19 mouse cellular contexts compared by ENCODE assay signal in genomic region chr6:137268019-137268418, GRCm38 (mm10). TPM values are rescaled to one million over a fixed set of nuclear protein-coding genes. Genes with fewer than 3 reads are reported as not detected.
DNase-seq lines count a peak whose midpoint lies in the region; ATAC-seq and TF ChIP-seq lines count a peak whose summit lies in the region.
"Had no signal": no experiment of that assay in that cellular context is flagged by ENCODE, and none has a peak within 500 bp of the region (broad histone marks: within the 10 kb centered on the region; RNA-seq: fewer than 3 reads in every experiment).

No protein-coding gene starts in this region.

- no peaks in the 10 kb centered on the region for H3K27me3 ChIP-seq in hindbrain, embryonic 12.5 days
- no peaks in the 10 kb centered on the region for H3K27me3 ChIP-seq in hindbrain, postnatal 0 days (ENCODE audit: insufficient read depth, low read length)
- no peaks in the 10 kb centered on the region for H3K27me3 ChIP-seq in neural tube, embryonic 13.5 days
- no peaks in the 10 kb centered on the region for H3K27me3 ChIP-seq in neural tube, embryonic 15.5 days (replicated peaks)
- H3K27me3 ChIP-seq in forebrain, embryonic 16.5 days (replicated peaks; ENCODE audit: control insufficient read depth, insufficient read depth, low read length) = no peaks in the 10 kb centered on the region
- H3K27me3 ChIP-seq: embryonic facial prominence, embryonic 12.5 days; heart, embryonic 13.5 days; hindbrain, embryonic 15.5 days had no signal

- H3K4me1 ChIP-seq in hindbrain, embryonic 12.5 days = peaks cover 7% of the 10 kb centered on the region; the same call in 1 of the 2 replicates
- no peaks in the 10 kb centered on the region for H3K4me1 ChIP-seq in hindbrain, postnatal 0 days (ENCODE audit: insufficient read depth, low read length)
- H3K4me1 ChIP-seq in neural tube, embryonic 13.5 days (replicated peaks) = peaks cover 24% of the 10 kb centered on the region
- H3K4me1 ChIP-seq in neural tube, embryonic 15.5 days = peaks cover 4% of the 10 kb centered on the region
- peaks cover 31% of the 10 kb centered on the region for H3K4me1 ChIP-seq in forebrain, embryonic 16.5 days (replicated peaks; ENCODE audit: control insufficient read depth, insufficient read depth, low read length)
- H3K4me1 ChIP-seq: embryonic facial prominence, embryonic 12.5 days; heart, embryonic 13.5 days had no signal

- no peak for TF ChIP-seq CTCF in hindbrain, postnatal 0 days (IDR thresholded peaks at IDR 0.05; ENCODE audit: low read depth)

- H3K9ac ChIP-seq in hindbrain, embryonic 12.5 days = no peak overlapping the region
- H3K9ac ChIP-seq in hindbrain, postnatal 0 days (replicated peaks; ENCODE audit: low read length) = no peak overlapping the region
- H3K9ac ChIP-seq in neural tube, embryonic 13.5 days = no peak overlapping the region
- H3K9ac ChIP-seq in neural tube, embryonic 15.5 days (replicated peaks) = no peak overlapping the region
- H3K9ac ChIP-seq in forebrain, embryonic 16.5 days (replicated peaks; ENCODE audit: low read depth, low read length) = no peak overlapping the region
- H3K9ac ChIP-seq: embryonic facial prominence, embryonic 12.5 days; heart, embryonic 13.5 days; hindbrain, embryonic 15.5 days had no signal

- no peak overlapping the region for H3K4me3 ChIP-seq in hindbrain, embryonic 12.5 days
- no peak overlapping the region for H3K4me3 ChIP-seq in hindbrain, postnatal 0 days (ENCODE audit: low read length)
- H3K4me3 ChIP-seq in neural tube, embryonic 13.5 days = no peak overlapping the region
- H3K4me3 ChIP-seq in neural tube, embryonic 15.5 days (replicated peaks) = no peak overlapping the region
- H3K4me3 ChIP-seq in forebrain, embryonic 16.5 days (replicated peaks; ENCODE audit: low read length) = no peak overlapping the region
- H3K4me3 ChIP-seq: embryonic facial prominence, embryonic 12.5 days; heart, embryonic 13.5 days; hindbrain, embryonic 15.5 days had no signal

- H3K4me2 ChIP-seq in hindbrain, embryonic 12.5 days (replicated peaks) = no peak overlapping the region
- H3K4me2 ChIP-seq in hindbrain, postnatal 0 days (ENCODE audit: low read depth, low read length) = no peak overlapping the region
- no peak overlapping the region for H3K4me2 ChIP-seq in neural tube, embryonic 13.5 days
- H3K4me2 ChIP-seq in neural tube, embryonic 15.5 days = no peak overlapping the region
- peak overlapping the region; percentile 7; the same call in 1 of the 2 replicates for H3K4me2 ChIP-seq in forebrain, embryonic 16.5 days (ENCODE audit: low read length)
- H3K4me2 ChIP-seq: embryonic facial prominence, embryonic 12.5 days; heart, embryonic 13.5 days; hindbrain, embryonic 15.5 days had no signal

- 69% methylated on average over 8 of the region's 8 CpGs for WGBS in hindbrain, embryonic 12.5 days
- WGBS in hindbrain, postnatal 0 days = 56% methylated on average over 8 of the region's 8 CpGs
- 51% methylated on average over 8 of the region's 8 CpGs for WGBS in neural tube, embryonic 13.5 days
- WGBS in neural tube, embryonic 15.5 days = 51% methylated on average over 8 of the region's 8 CpGs
- WGBS in forebrain, embryonic 16.5 days = 45% methylated on average over 8 of the region's 8 CpGs

- 0 out of 2 replicates have a peak, but pooled peaks have one; percentile 20 for ATAC-seq in hindbrain, embryonic 12.5 days (ENCODE audit: low FRiP score)
- ATAC-seq in hindbrain, postnatal 0 days = no peak
- ATAC-seq in neural tube, embryonic 13.5 days (ENCODE audit: low read depth) = no peak
- no peak; the same call in 1 of the 2 replicates for ATAC-seq in neural tube, embryonic 15.5 days (ENCODE audit: low FRiP score)
- ATAC-seq in forebrain, embryonic 16.5 days = no peak

- DNase-seq in hindbrain, postnatal 0 days (ENCODE audit: low spot score) = no peak
- no peak for DNase-seq in kidney, adult 18-20 months
- DNase-seq: adrenal gland, adult 8-10 months; adrenal gland, postnatal 36 days; cerebellum, adult 11 months; cerebellum, adult 8-10 months; cerebellum, postnatal 14 days; embryo, embryonic 11 days; gastrocnemius, postnatal 36 days; heart, adult 11 months; heart, postnatal 36 days; kidney, adult 11 months had no signal

- H3K9me3 ChIP-seq in hindbrain, embryonic 12.5 days (replicated peaks) = no peaks in the 10 kb centered on the region
- no peaks in the 10 kb centered on the region for H3K9me3 ChIP-seq in hindbrain, postnatal 0 days (ENCODE audit: low read length)
- H3K9me3 ChIP-seq in neural tube, embryonic 13.5 days = no peaks in the 10 kb centered on the region
- no peaks in the 10 kb centered on the region for H3K9me3 ChIP-seq in neural tube, embryonic 15.5 days (replicated peaks)
- H3K9me3 ChIP-seq in forebrain, embryonic 16.5 days (ENCODE audit: control insufficient read depth, low read length) = no peaks in the 10 kb centered on the region
- H3K9me3 ChIP-seq: embryonic facial prominence, embryonic 12.5 days; heart, embryonic 13.5 days; hindbrain, embryonic 15.5 days had no signal

- H3K36me3 ChIP-seq in hindbrain, embryonic 12.5 days = no peaks in the 10 kb centered on the region
- no peaks in the 10 kb centered on the region for H3K36me3 ChIP-seq in hindbrain, postnatal 0 days (ENCODE audit: insufficient read depth, low read length)
- no peaks in the 10 kb centered on the region for H3K36me3 ChIP-seq in neural tube, embryonic 13.5 days
- no peaks in the 10 kb centered on the region for H3K36me3 ChIP-seq in neural tube, embryonic 15.5 days
- H3K36me3 ChIP-seq in forebrain, embryonic 16.5 days (ENCODE audit: control insufficient read depth, insufficient read depth) = no peaks in the 10 kb centered on the region
- H3K36me3 ChIP-seq: embryonic facial prominence, embryonic 12.5 days; heart, embryonic 13.5 days; hindbrain, embryonic 15.5 days had no signal

- 0 out of 2 replicates have a peak overlapping the region, but pooled peaks have one; percentile 12 for H3K27ac ChIP-seq in hindbrain, embryonic 12.5 days
- no peak overlapping the region for H3K27ac ChIP-seq in hindbrain, postnatal 0 days
- peak overlapping the region; percentile 54 for H3K27ac ChIP-seq in neural tube, embryonic 13.5 days (replicated peaks)
- no peak overlapping the region for H3K27ac ChIP-seq in neural tube, embryonic 15.5 days (replicated peaks)
- H3K27ac ChIP-seq in forebrain, embryonic 16.5 days (ENCODE audit: low read length) = peak overlapping the region; percentile 23; the same call in 1 of the 2 replicates
- H3K27ac ChIP-seq: embryonic facial prominence, embryonic 12.5 days; heart, embryonic 13.5 days; hindbrain, embryonic 15.5 days had no signal

RNA-seq across cellular contexts. Expression of gene Ptpro, which starts 15.9 kb away (rescaled TPM):
- polyA plus RNA-seq in hindbrain, embryonic 12.5 days (2016; fragmentation: Nextera tagmentation; extraction: Ambion mirVana) = 26.1 and 28.1 TPM in 2 replicates
- 69.3 and 80.7 TPM in 2 replicates for total RNA-seq in hindbrain, postnatal 0 days (2014; rRNA removed)
- 26.1 and 28.4 TPM in 2 replicates for polyA plus RNA-seq in hindbrain, postnatal 0 days (2015; fragmentation: Nextera tagmentation; extraction: Ambion mirVana)
- 44.8 and 45.8 TPM in 2 replicates for polyA plus RNA-seq in neural tube, embryonic 13.5 days (2015; fragmentation: Nextera tagmentation; extraction: Ambion mirVana)
- 42.1 and 49.5 TPM in 2 replicates for polyA plus RNA-seq in neural tube, embryonic 15.5 days (2015; fragmentation: Nextera tagmentation; extraction: Ambion mirVana)
- polyA plus RNA-seq in forebrain, embryonic 16.5 days (2015; fragmentation: Nextera tagmentation; extraction: Ambion mirVana) = 61.1 and 63.5 TPM in 2 replicates

Comparison
In these comparisons a context has a peak if more than half of its experiments do, and no peak if none do; other contexts are left out.
1. H3K27ac ChIP-seq: peak in hindbrain, embryonic 12.5 days (single experiment), neural tube, embryonic 13.5 days (single experiment) and forebrain, embryonic 16.5 days (single experiment); none in hindbrain, postnatal 0 days (single experiment) and neural tube, embryonic 15.5 days (single experiment).